Mouse (Mus musculus): ENCODE results near the gene Syngr2. TPM values are rescaled to one million over a fixed set of nuclear protein-coding genes. Genes with fewer than 3 reads are reported as not detected.

The Syngr2 gene
- polyA plus RNA-seq, 1 experiment from 2014 or later: 145 TPM

DNA sequence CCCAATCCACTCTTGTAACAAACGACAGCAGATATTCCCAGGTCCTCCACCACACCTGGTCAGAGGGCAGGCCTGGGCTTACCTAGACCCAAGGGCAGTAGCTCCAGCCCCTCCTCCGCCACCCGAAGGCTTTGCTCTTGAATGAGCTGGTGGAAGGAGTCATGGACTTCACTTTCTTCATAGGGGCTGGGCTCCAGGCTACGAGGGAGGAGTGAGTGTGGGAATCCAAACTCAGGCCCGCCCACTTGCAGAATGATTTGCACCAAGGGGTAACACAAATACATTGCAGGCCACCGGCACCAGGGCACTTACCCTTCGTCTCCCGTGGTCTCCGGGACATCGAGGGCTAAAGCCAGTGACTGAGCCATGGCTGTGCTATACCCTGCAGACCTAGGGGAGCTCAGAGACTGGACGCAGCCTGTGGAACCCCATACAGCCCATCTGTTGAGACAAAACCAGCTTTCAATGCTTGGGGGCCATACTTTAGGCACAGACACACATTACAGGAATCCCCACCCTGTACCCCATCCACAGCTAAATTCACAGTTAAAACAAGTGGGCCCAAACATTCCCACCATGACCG, 30.5 kb upstream of the Syngr2 start:
- Histone ChIP-seq H3K9ac (ENCODE audit: low read length) (peak overlapping the region; percentile 56), H3K4me2 (ENCODE audit: low read length) (peak overlapping the region; percentile 89), H3K4me3 (ENCODE audit: low read depth, low read length) (peak overlapping the region; percentile 44), H3K9me3 (ENCODE audit: control insufficient read depth, low read length) (no peaks in the 10 kb centered on the region), H3K36me3 (ENCODE audit: control insufficient read depth, insufficient read depth, low read length) (0 out of 2 replicates have a peak, but pooled peaks cover 7% of the 10 kb centered on the region), H3K4me1 (replicated peaks; ENCODE audit: control insufficient read depth, insufficient read depth, low read length) (peaks cover 32% of the 10 kb centered on the region), H3K27me3 (replicated peaks; ENCODE audit: control insufficient read depth, insufficient read depth, low read length) (no peaks in the 10 kb centered on the region), H3K27ac (ENCODE audit: low read depth) (peak overlapping the region; percentile 83)
- no peak for ATAC-seq (replicated peaks; ENCODE audit: low FRiP score, low TSS enrichment, low read depth)
- peak; percentile 64 for DNase-seq (ENCODE audit: low spot score)
- WGBS: 41% methylated on average over 12 of the region's 12 CpGs

DNA sequence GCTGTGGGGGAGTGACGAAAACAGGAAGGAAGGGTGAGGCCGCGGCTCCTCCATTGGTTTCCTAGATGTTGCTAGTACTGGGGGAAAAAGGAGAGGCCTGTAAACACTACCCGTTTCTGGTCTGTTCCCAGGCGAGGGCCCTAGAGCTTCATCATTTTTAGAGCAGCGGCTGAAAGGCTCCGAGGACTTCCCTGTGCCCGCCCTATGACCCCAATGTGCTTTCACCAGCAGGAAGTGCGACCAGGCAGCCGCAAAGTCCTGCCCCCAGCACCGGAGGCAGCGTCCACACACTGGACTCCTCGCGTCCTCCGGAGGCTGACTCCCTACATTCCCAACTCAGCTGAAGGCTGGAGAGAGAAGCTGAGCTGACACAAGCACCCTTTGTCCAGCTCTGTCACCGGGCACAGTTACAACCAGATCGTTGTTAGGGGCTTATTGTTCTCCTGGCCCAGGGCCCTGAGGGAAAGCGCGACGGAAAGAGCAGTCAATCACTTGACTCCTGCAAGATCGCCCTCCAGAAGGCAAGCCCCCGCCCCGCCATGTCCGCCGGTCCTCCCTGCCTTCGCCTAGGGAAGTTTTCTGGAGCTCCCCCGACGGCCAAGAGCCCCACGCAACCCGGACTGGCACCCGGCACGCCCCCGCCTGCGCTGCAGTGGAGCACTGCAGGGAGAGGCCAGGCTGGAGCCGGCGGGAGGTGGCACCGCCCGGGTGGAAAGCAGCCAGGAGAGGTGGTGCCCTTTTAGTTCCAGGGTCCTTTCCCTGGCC, 29.9 kb upstream of the Syngr2 start:
- H3K27ac ChIP-seq (ENCODE audit: low read depth): peak overlapping the region; percentile 83
- DNase-seq (ENCODE audit: low spot score) (peak; percentile 82), ATAC-seq (replicated peaks; ENCODE audit: low FRiP score, low TSS enrichment, low read depth) (peak; percentile 24)
- H3K4me3 ChIP-seq (ENCODE audit: low read depth, low read length): peak overlapping the region; percentile 44
- WGBS: 4% methylated on average over 38 of the region's 38 CpGs
- H3K36me3 ChIP-seq (ENCODE audit: control insufficient read depth, insufficient read depth, low read length): 0 out of 2 replicates have a peak, but pooled peaks cover 4% of the 10 kb centered on the region
- peak overlapping the region; percentile 56 for H3K9ac ChIP-seq (ENCODE audit: low read length)
- H3K9me3 ChIP-seq (ENCODE audit: control insufficient read depth, low read length): no peaks in the 10 kb centered on the region
- H3K4me2 ChIP-seq (ENCODE audit: low read length): peak overlapping the region; percentile 89
- no peaks in the 10 kb centered on the region for H3K27me3 ChIP-seq (replicated peaks; ENCODE audit: control insufficient read depth, insufficient read depth, low read length)
- H3K4me1 ChIP-seq (replicated peaks; ENCODE audit: control insufficient read depth, insufficient read depth, low read length): peaks cover 32% of the 10 kb centered on the region

DNA sequence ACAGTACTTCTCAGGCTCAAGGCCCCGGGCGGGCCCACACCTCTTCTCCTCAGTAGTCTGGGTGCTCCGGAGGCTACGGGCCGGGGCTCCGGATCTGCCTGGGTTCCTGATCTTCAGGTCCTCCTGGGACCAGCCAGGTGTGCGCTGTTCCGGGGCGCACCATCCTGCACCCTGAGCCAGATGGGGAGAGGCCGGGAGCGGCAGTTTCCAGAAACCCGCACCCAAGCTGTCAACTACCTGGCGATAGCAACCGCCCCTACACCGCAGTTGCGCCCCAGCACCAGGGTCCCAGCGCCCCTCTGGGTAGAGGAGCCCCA, 29.3 kb upstream of the Syngr2 start:
- peak overlapping the region; percentile 83 for H3K27ac ChIP-seq (ENCODE audit: low read depth)
- peaks cover 32% of the 10 kb centered on the region for H3K4me1 ChIP-seq (replicated peaks; ENCODE audit: control insufficient read depth, insufficient read depth, low read length)
- H3K36me3 ChIP-seq (ENCODE audit: control insufficient read depth, insufficient read depth, low read length): 0 out of 2 replicates have a peak, but pooled peaks cover 4% of the 10 kb centered on the region
- peak; percentile 28 for ATAC-seq (replicated peaks; ENCODE audit: low FRiP score, low TSS enrichment, low read depth)
- H3K27me3 ChIP-seq (replicated peaks; ENCODE audit: control insufficient read depth, insufficient read depth, low read length): no peaks in the 10 kb centered on the region
- peak overlapping the region; percentile 44 for H3K4me3 ChIP-seq (ENCODE audit: low read depth, low read length)
- no peaks in the 10 kb centered on the region for H3K9me3 ChIP-seq (ENCODE audit: control insufficient read depth, low read length)
- 1% methylated on average over 16 of the region's 17 CpGs for WGBS
- no peak for DNase-seq (ENCODE audit: low spot score)
- peak overlapping the region; percentile 56 for H3K9ac ChIP-seq (ENCODE audit: low read length)
- peak overlapping the region; percentile 89 for H3K4me2 ChIP-seq (ENCODE audit: low read length)

DNA sequence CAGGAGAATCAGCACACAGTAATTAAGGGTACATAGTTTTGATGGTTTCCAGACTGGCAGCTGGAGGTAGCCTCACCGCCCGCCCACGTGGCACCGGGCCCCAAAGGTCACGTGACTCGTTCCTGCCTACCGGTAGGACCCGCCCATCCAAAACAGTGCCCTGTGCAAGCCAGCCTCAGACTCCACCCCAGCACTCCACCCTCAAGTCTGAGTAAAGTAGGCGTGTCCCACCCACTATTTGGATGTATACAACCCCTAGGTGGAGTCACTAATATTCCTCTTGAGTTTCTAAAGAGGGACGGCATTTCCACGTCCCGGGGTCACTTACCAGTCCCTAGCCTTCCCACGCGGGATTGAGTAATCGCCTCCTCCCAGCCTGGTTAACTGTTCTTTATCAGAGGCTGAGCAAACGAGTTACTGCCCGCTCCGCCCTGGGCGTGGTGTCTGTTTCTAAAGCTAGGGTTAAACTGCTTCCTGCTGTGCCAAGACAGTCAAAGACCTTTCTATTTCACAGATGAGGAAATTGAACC, 28.8 kb upstream of the Syngr2 start:
- Histone ChIP-seq H3K27ac (ENCODE audit: low read depth) (peak overlapping the region; percentile 83), H3K4me1 (replicated peaks; ENCODE audit: control insufficient read depth, insufficient read depth, low read length) (peaks cover 32% of the 10 kb centered on the region), H3K4me2 (ENCODE audit: low read length) (peak overlapping the region; percentile 89), H3K4me3 (ENCODE audit: low read depth, low read length) (peak overlapping the region; percentile 44), H3K9ac (ENCODE audit: low read length) (peak overlapping the region; percentile 56), H3K9me3 (ENCODE audit: control insufficient read depth, low read length) (no peaks in the 10 kb centered on the region), H3K27me3 (replicated peaks; ENCODE audit: control insufficient read depth, insufficient read depth, low read length) (no peaks in the 10 kb centered on the region), H3K36me3 (ENCODE audit: control insufficient read depth, insufficient read depth, low read length) (0 out of 2 replicates have a peak, but pooled peaks cover 4% of the 10 kb centered on the region)
- DNase-seq (ENCODE audit: low spot score): peak; percentile 86
- WGBS: under 1% methylated on average over 19 of the region's 19 CpGs
- peak; percentile 78 for ATAC-seq (replicated peaks; ENCODE audit: low FRiP score, low TSS enrichment, low read depth)

DNA sequence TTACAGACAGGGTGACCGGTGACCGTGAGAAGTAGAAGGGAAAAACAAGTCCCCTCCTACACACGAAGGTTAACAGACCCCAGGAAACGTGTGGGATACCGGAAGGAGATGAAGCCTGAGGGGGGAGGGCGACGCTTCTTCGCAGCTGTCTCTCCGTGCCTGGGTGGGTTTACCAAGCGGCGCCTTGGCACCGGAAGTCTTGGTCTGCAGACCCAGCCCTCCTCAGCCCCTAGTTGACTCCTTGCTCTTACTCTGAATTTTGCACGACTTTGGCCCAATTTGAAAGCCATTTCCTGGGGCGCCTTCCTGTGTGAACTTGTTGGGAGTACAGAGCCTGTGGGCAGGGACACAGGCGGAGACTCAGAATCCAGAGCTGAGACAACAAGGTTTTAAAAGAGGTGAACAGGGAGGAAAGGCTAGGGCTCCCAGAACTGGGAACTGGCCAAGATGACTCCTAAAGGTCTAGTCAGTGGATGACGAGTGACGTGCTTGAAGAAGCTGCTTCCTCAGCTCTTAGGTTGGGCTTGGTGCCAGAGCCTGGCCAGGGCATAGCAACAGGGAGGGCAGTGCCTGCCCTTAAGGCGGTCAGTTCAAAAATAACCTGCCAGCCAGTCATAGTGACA, 28.2 kb upstream of the Syngr2 start:
- Histone ChIP-seq H3K9me3 (ENCODE audit: control insufficient read depth, low read length) (no peaks in the 10 kb centered on the region), H3K9ac (ENCODE audit: low read length) (no peak overlapping the region; the same call in 1 of the 2 replicates), H3K27me3 (replicated peaks; ENCODE audit: control insufficient read depth, insufficient read depth, low read length) (no peaks in the 10 kb centered on the region), H3K4me1 (replicated peaks; ENCODE audit: control insufficient read depth, insufficient read depth, low read length) (peaks cover 32% of the 10 kb centered on the region), H3K4me2 (ENCODE audit: low read length) (peak overlapping the region; percentile 89), H3K27ac (ENCODE audit: low read depth) (peak overlapping the region; percentile 83), H3K36me3 (ENCODE audit: control insufficient read depth, insufficient read depth, low read length) (no peaks in the 10 kb centered on the region), H3K4me3 (ENCODE audit: low read depth, low read length) (no peak overlapping the region)
- peak; percentile 9; the same call in 1 of the 2 replicates for ATAC-seq (replicated peaks; ENCODE audit: low FRiP score, low TSS enrichment, low read depth)
- 18% methylated on average over 18 of the region's 18 CpGs for WGBS
- DNase-seq (ENCODE audit: low spot score): no peak

DNA sequence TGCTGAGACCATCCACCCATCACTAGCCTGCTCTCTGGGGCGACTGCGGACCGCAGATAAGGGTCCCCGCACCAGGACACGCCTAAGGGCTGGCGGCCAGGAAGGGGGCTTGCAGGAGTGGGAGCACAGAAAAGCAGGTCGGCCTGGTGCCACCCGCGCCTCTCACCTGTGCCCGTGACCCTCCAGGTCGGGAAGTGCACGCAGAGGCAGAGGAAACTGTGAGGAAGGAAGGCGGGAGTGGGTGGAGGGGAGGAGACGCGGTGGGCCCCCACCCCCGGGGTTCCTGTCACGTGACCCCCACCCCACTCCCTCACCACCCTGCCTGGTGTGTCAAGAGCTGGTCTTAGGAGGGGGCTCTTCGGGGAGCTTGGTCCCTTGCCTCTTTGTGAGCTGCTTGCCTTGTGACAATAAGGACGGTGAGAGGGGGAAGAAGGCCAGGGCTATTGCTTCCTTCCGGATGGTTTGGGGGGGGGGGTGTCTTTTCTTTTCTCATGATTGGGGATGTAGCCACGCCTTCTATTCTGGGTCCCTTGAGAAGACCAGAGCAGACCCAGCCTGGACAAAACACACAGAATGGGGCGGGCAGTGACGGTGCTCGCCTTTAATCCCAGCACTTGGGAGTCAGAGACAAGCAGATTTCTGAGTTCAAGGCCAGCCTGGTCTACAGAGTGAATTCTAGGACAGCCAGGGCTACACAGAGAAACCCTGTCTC, 27.3 kb upstream of the Syngr2 start, which contains the start of the genes Tmc8 and Tmc6:
Gene Tmc8, plus strand, starts transcription at position 84 of the 712 bp plus-strand sequence.
Gene Tmc6, minus strand, starts transcription at position 206 of the 712 bp plus-strand sequence.
- H3K36me3 ChIP-seq (ENCODE audit: control insufficient read depth, insufficient read depth, low read length): no peaks in the 10 kb centered on the region
- H3K9me3 ChIP-seq (ENCODE audit: control insufficient read depth, low read length): no peaks in the 10 kb centered on the region
- no peaks in the 10 kb centered on the region for H3K27me3 ChIP-seq (replicated peaks; ENCODE audit: control insufficient read depth, insufficient read depth, low read length)
- H3K9ac ChIP-seq (ENCODE audit: low read length): peak within 1 kb of the TSS; percentile 53
- 50% methylated on average over 24 of the region's 24 CpGs for WGBS
- ATAC-seq (replicated peaks; ENCODE audit: low FRiP score, low TSS enrichment, low read depth): no peak
- peak within 1 kb of the TSS; percentile 44 for H3K4me3 ChIP-seq (ENCODE audit: low read depth, low read length)
- H3K4me1 ChIP-seq (replicated peaks; ENCODE audit: control insufficient read depth, insufficient read depth, low read length): peaks cover 32% of the 10 kb centered on the region
- peak within 1 kb of the TSS; percentile 89 for H3K4me2 ChIP-seq (ENCODE audit: low read length)
- peak within 1 kb of the TSS; percentile 83 for H3K27ac ChIP-seq (ENCODE audit: low read depth)
- no peak for DNase-seq (ENCODE audit: low spot score)

DNA sequence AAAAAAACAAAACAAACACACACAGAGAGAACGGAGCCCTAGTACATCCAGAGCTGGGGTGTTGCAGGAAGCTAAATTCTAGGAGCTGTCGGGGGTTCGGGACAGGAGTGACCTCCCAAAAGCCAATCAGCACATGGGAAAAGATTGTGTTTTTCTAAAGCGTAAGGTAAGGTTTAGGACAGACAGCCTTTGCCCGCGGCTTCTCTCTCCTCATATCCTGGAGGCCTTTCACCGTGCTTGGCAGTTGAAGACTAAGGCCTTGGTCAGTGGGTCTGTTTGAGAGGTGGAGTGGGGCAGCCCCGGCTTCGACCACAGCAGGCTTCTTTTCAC, 26.8 kb upstream of the Syngr2 start:
- Histone ChIP-seq H3K4me1 (replicated peaks; ENCODE audit: control insufficient read depth, insufficient read depth, low read length) (peaks cover 32% of the 10 kb centered on the region), H3K4me3 (ENCODE audit: low read depth, low read length) (peak overlapping the region; percentile 29), H3K9me3 (ENCODE audit: control insufficient read depth, low read length) (no peaks in the 10 kb centered on the region), H3K27me3 (replicated peaks; ENCODE audit: control insufficient read depth, insufficient read depth, low read length) (no peaks in the 10 kb centered on the region), H3K36me3 (ENCODE audit: control insufficient read depth, insufficient read depth, low read length) (no peaks in the 10 kb centered on the region), H3K27ac (ENCODE audit: low read depth) (peak overlapping the region; percentile 38; the same call in 1 of the 2 replicates), H3K4me2 (ENCODE audit: low read length) (peak overlapping the region; percentile 58), H3K9ac (ENCODE audit: low read length) (peak overlapping the region; percentile 53)
- no peak for DNase-seq (ENCODE audit: low spot score)
- ATAC-seq (replicated peaks; ENCODE audit: low FRiP score, low TSS enrichment, low read depth): no peak
- 49% methylated on average over 9 of the region's 9 CpGs for WGBS

DNA sequence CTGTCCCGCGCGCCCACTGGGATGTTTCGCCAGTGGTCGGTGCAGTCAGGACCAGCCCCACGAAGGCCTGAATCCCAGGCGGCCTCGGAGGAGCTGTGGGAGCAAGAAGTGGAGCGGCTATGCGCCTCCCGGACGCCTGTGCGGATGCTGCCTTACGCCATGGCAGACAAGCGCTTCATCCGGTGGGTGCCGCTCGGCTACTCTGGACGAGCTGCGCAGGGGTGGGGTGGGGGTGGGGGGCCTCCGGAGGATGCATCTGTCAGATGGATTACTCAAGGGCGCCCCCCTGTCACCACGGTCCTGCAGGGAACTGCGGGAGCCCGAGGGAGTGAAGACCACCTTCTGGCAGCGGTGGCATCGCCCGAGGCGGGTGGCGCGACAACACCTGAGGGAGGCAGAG, 26.4 kb upstream of the Syngr2 start:
- peaks cover 32% of the 10 kb centered on the region for H3K4me1 ChIP-seq (replicated peaks; ENCODE audit: control insufficient read depth, insufficient read depth, low read length)
- WGBS: 8% methylated on average over 31 of the region's 31 CpGs
- no peaks in the 10 kb centered on the region for H3K9me3 ChIP-seq (ENCODE audit: control insufficient read depth, low read length)
- peak overlapping the region; percentile 29 for H3K4me3 ChIP-seq (ENCODE audit: low read depth, low read length)
- no peaks in the 10 kb centered on the region for H3K27me3 ChIP-seq (replicated peaks; ENCODE audit: control insufficient read depth, insufficient read depth, low read length)
- peak overlapping the region; percentile 53 for H3K9ac ChIP-seq (ENCODE audit: low read length)
- no peaks in the 10 kb centered on the region for H3K36me3 ChIP-seq (ENCODE audit: control insufficient read depth, insufficient read depth, low read length)
- DNase-seq (ENCODE audit: low spot score): peak; percentile 82
- peak overlapping the region; percentile 38; the same call in 1 of the 2 replicates for H3K27ac ChIP-seq (ENCODE audit: low read depth)
- ATAC-seq (replicated peaks; ENCODE audit: low FRiP score, low TSS enrichment, low read depth): no peak
- H3K4me2 ChIP-seq (ENCODE audit: low read length): peak overlapping the region; percentile 58
